Mouse (Mus musculus) liver, postnatal 0 days (tissue): ENCODE measurements around the gene Ninj1. TPM values are rescaled to one million over a fixed set of nuclear protein-coding genes. Genes with fewer than 3 reads are reported as not detected.
A peak's percentile ranks its signal among the peaks of the same experiment; 100 is the strongest.

Experiments
- ATAC-seq: fragments of 200-750 bp; cut with Nextera tagmentation; 2 replicates; pipeline ENCODE4 v1.8.0; 2017; ENCODE audit warnings: mild to moderate bottlenecking, moderate library complexity
- DNase-seq: peaks from one replicate; pipeline ENCODE4 v3.0.0-alpha.2; 2016
- H3K27ac ChIP-seq: fragments of 300-500 bp; sonication (generic); 2 replicates; pipeline ENCODE4 v1.5.1; 2014; ENCODE audit warnings: antibody characterized with exemption, moderate library complexity, mild to moderate bottlenecking, low read depth
- H3K27me3 ChIP-seq: fragments of 300-500 bp; sonication (generic); 2 replicates; pipeline ENCODE4 v1.6.1; 2014; ENCODE audit warnings: low read length, control low read depth, mixed read lengths; ENCODE audit not compliant: insufficient read depth
- H3K36me3 ChIP-seq: fragments of 300-500 bp; sonication (generic); replicated peaks from 2 replicates; pipeline ENCODE4 v1.6.1; 2014; ENCODE audit warnings: mild to moderate bottlenecking, control low read depth, low read length, moderate library complexity, mixed read lengths; ENCODE audit not compliant: insufficient read depth
- H3K4me1 ChIP-seq: fragments of 300-500 bp; sonication (generic); 2 replicates; pipeline ENCODE4 v1.6.1; 2014; ENCODE audit warnings: antibody characterized with exemption, mild to moderate bottlenecking, control low read depth; ENCODE audit not compliant: insufficient read depth
- H3K4me2 ChIP-seq: fragments of 300-500 bp; sonication (generic); 2 replicates; pipeline ENCODE4 v1.6.1; 2014; ENCODE audit warnings: low read depth, mild to moderate bottlenecking, low read length, moderate library complexity, mixed read lengths
- H3K4me3 ChIP-seq: fragments of 300-500 bp; sonication (generic); 2 replicates; pipeline ENCODE4 v1.5.1; 2014; ENCODE audit warnings: low read depth, low read length
- H3K9ac ChIP-seq: fragments of 300-500 bp; sonication (generic); replicated peaks from 2 replicates; pipeline ENCODE4 v1.6.1; 2014; ENCODE audit warnings: mild to moderate bottlenecking, moderate library complexity
- H3K9me3 ChIP-seq: fragments of 300-500 bp; sonication (generic); 2 replicates; pipeline ENCODE4 v1.6.1; 2016; ENCODE audit warnings: mild to moderate bottlenecking, control low read depth, low read length, mixed read lengths
- CTCF ChIP-seq: sonication (generic); IDR thresholded peaks from 2 replicates; pipeline ENCODE4 v1.5.1; 2016; ENCODE audit warnings: antibody characterized with exemption, low read depth
- EP300 ChIP-seq: IDR thresholded peaks from 2 replicates; pipeline ENCODE4 v1.6.1; 2016; ENCODE audit warnings: antibody characterized with exemption, low read depth, mild to moderate bottlenecking
- WGBS: fragments of 180-500 bp; shearing (Covaris S2); extraction: QIAGEN DNeasy Blood & Tissue Kit; methylation state at CpG from one replicate; pipeline ENCODE4 v1.1.7; 2014; ENCODE audit not compliant: insufficient replicate concordance; 5-methylcytosine and 5-hydroxymethylcytosine counted together
- polyA plus RNA-seq: library from polyadenylated mRNA; unstranded; fragments of >200 nt; fragmentation: Nextera tagmentation; extraction: Ambion mirVana; gene quantifications from 2 replicates; pipeline ENCODE4 v1.2.1, GENCODE M21; 2015

Ninj1 gene
- polyA plus RNA-seq, 1 experiment from 2014 or later, result 106 TPM

DNA sequence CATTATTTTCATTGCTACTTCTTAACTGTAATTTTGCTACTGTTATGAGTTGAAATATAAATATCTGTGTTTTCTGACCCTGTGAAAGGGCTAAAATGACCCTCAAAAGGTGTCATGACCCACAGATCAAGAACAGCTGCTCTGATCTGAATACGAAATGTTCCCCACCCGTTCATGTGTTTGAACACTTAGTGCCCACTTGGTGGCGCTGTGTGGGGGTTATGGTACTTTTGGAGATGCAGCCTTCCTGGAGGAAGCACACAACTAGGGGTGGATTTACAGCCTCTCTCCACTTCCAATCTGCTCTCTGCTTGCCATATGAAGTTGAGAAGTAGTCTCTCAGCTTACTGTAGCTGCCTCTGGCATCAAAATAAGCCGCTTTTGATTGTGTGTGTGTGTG lies 47.4 kb downstream of the Ninj1 start:
- H3K27me3 ChIP-seq, result no peaks in the 10 kb centered on the region
- WGBS, result 91% methylated on average over 4 of the region's 4 CpGs
- ATAC-seq (no peak), DNase-seq (no peak)
- H3K4me2 ChIP-seq, result no peak overlapping the region
- H3K9ac ChIP-seq, result no peak overlapping the region
- TF ChIP-seq CTCF (peak; percentile 29; the same call in 1 of the 2 replicates), EP300 (no peak)
- no peaks in the 10 kb centered on the region for H3K9me3 ChIP-seq
- no peak overlapping the region for H3K4me3 ChIP-seq
- peaks cover 3% of the 10 kb centered on the region; the same call in 1 of the 2 replicates for H3K4me1 ChIP-seq
- H3K27ac ChIP-seq, result no peak overlapping the region
- H3K36me3 ChIP-seq, result no peaks in the 10 kb centered on the region

DNA sequence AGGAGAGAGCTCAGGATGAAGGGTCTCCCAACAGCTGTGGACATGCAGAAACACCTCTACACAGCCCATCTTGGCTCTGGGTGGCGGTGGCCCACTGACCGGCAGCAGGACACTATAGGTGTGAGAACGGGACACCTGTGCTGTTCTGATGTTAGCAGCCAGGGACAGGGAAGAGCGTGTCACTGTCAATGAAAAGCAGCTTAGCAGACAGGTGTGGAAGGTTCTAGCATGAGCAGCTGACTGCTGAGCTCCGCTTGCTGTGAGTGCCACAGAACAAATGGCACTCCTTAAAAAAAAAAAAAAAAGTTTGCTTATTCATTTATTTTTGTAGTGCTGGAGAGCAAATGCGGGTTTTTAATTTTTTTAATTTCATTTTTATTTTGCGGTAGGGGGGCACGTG lies 50.3 kb downstream of the Ninj1 start:
- peaks cover 16% of the 10 kb centered on the region for H3K4me1 ChIP-seq

DNA sequence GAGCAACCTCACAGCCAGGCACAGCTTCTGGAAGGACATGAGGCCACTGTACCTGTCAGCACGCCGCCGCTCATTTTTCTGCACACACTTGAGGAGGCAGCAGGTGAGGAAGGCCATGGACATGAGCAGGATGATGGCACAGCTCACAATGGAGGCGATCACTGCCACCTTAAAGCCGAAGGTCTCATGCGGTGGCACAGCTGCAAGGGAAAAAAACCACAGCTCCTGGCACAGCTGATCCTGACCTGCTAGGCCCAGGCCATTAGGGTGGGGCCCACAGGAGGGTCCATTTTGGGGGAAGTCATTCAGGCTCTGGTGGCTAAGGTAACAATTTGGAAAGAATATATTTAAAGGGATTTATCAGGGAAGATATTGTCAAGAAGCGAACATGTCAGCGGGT lies 51.5 kb downstream of the Ninj1 start:
- TF ChIP-seq EP300 (no peak), CTCF (no peak)
- H3K27ac ChIP-seq, result no peak overlapping the region
- H3K4me1 ChIP-seq, result peaks cover 24% of the 10 kb centered on the region
- no peak overlapping the region for H3K4me3 ChIP-seq
- H3K9ac ChIP-seq, result no peak overlapping the region
- H3K36me3 ChIP-seq, result no peaks in the 10 kb centered on the region
- DNase-seq (no peak), ATAC-seq (no peak)
- H3K9me3 ChIP-seq, result no peaks in the 10 kb centered on the region
- WGBS, result 87% methylated on average over 8 of the region's 8 CpGs
- H3K4me2 ChIP-seq, result no peak overlapping the region
- H3K27me3 ChIP-seq, result no peaks in the 10 kb centered on the region

More for the DNA sequence above, 50.3 kb downstream of the Ninj1 start:
- DNase-seq, result no peak
- TF ChIP-seq CTCF (no peak), EP300 (no peak)
- H3K27ac ChIP-seq, result no peak overlapping the region
- H3K27me3 ChIP-seq, result no peaks in the 10 kb centered on the region
- no peak overlapping the region for H3K9ac ChIP-seq
- H3K9me3 ChIP-seq, result no peaks in the 10 kb centered on the region
- H3K36me3 ChIP-seq, result no peaks in the 10 kb centered on the region
- WGBS, result 90% methylated on average over 8 of the region's 8 CpGs
- H3K4me3 ChIP-seq, result no peak overlapping the region
- no peak for ATAC-seq
- no peak overlapping the region for H3K4me2 ChIP-seq

DNA sequence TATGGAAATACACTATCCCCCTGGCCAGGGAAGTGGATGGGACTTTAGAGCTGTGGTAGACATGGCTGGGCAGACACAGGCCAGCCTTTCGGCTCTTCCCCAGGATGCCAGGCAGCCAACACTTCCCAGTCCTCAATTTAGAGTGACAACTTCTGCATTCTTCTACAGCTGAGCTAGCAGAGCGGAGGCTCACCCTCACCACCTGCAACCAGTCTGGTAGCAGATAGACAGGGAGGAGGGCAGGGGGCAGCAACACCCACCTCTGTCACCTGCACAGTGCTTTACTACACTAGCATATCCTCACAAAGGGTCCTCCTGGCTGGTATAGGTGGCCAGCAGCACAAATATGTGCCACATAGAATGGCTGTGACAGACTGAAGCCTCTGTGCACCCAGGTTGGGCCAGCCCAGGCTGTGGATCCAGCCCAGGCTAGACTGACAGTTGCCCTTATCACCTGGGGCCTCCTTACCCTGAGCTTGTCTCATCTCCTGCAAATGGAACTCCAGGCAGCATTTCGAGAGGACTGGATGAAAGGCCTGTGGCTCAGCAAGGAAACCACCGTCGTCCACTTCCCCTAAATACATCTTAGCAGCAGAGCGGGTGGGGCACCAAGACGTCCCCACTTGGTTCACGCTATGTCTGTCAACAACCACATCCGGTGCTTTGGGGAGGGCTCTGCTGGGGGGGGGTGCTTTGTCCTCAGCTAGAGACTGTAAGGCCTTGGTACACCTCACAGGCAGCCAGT lies 55.2 kb downstream of the Ninj1 start:
- TF ChIP-seq EP300 (peak; percentile 42; the same call in 1 of the 2 replicates), CTCF (peak; percentile 22)
- Histone ChIP-seq H3K9ac (no peak overlapping the region; the same call in 1 of the 2 replicates), H3K36me3 (no peaks in the 10 kb centered on the region), H3K9me3 (no peaks in the 10 kb centered on the region), H3K4me2 (peak overlapping the region; percentile 49), H3K27ac (peak overlapping the region; percentile 95), H3K4me3 (no peak overlapping the region), H3K4me1 (peaks cover 25% of the 10 kb centered on the region), H3K27me3 (peaks cover 12% of the 10 kb centered on the region)
- DNase-seq (peak; percentile 79), ATAC-seq (peak; percentile 78)
- whole genome bisulfite sequencing, result 27% methylated on average over 9 of the region's 9 CpGs

DNA sequence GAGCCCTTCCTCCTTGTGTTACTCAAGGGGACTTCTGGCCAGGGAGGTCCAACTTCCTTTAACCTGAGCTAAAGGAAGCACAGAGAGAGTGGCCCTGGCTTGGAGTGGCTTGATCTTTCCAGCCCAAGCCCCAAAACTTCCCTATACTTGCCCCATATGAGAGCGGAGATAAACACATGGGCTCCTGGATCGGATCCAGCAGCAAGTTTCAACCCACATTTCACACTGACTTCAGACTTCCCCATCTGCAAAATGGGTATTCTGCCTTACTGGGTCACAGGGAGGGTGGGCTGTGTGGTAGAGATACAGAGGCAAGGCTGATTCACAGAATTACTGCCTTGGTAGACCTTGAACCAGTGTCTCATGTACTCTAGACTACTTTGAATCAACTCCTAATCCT lies 56.2 kb downstream of the Ninj1 start:
- 41% methylated on average over 2 of the region's 2 CpGs for WGBS
- Histone ChIP-seq H3K4me2 (no peak overlapping the region), H3K4me1 (peaks cover 35% of the 10 kb centered on the region)

DNA sequence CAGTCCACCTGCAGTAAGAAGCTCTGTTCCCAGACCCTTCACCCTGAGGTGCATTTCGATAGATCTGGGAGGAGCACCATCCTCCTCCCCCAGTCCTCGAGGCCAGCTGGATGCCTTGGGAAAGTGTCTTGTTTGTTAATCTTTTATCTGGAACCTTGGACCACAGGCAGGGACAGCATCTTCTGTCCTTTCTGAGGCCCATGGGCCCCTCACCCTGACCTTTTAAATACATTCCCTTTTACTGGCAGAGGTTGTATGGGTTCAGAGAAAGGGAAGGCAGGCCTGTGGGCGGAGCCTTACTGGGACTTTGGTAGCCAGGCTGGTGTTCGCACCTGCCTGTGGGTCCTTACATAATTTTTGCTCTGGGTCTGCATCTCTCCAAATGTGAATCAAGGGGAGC lies 58.0 kb downstream of the Ninj1 start:
- Histone ChIP-seq H3K9ac (no peak overlapping the region), H3K27me3 (peaks cover 23% of the 10 kb centered on the region), H3K4me2 (no peak overlapping the region), H3K27ac (no peak overlapping the region), H3K4me1 (peaks cover 33% of the 10 kb centered on the region), H3K4me3 (no peak overlapping the region), H3K9me3 (no peaks in the 10 kb centered on the region), H3K36me3 (no peaks in the 10 kb centered on the region)
- no peak for TF ChIP-seq CTCF
- TF ChIP-seq EP300, result no peak
- 63% methylated on average over 4 of the region's 4 CpGs for WGBS
- no peak for ATAC-seq
- DNase-seq, result no peak

More for the DNA sequence above, 56.2 kb downstream of the Ninj1 start:
- TF ChIP-seq EP300, result no peak
- no peak for TF ChIP-seq CTCF
- ATAC-seq, result no peak
- Histone ChIP-seq H3K4me3 (no peak overlapping the region), H3K9ac (no peak overlapping the region), H3K9me3 (no peaks in the 10 kb centered on the region), H3K27me3 (peaks cover 22% of the 10 kb centered on the region), H3K36me3 (no peaks in the 10 kb centered on the region), H3K27ac (peak overlapping the region; percentile 95)
- DNase-seq, result no peak

Other genes with a start within 250 kb of the Ninj1 start
- gene Fam120a, start 219.5 kb upstream of the Ninj1 start, polyA plus RNA-seq, result 13.1 and 13.3 TPM in 2 replicates
- gene Wnk2, start 39.5 kb upstream of the Ninj1 start, polyA plus RNA-seq, result 0.13 and 0.15 TPM in 2 replicates
- 31.8 and 32.3 TPM in 2 replicates for gene Card19, start 28.6 kb downstream of the Ninj1 start, polyA plus RNA-seq
- gene Susd3, start 61.2 kb downstream of the Ninj1 start, polyA plus RNA-seq, result 2.5 and 2.9 TPM in 2 replicates
- gene Fgd3, start 132.8 kb downstream of the Ninj1 start, polyA plus RNA-seq, result 0.57 and 0.62 TPM in 2 replicates
- gene Bicd2, start 154.1 kb downstream of the Ninj1 start, polyA plus RNA-seq, result 4.9 and 5.8 TPM in 2 replicates
- 5.9 and 6.0 TPM in 2 replicates for gene Ippk, start 233.8 kb downstream of the Ninj1 start, polyA plus RNA-seq